Mouse (Mus musculus): ENCODE measurements at regions not wholly inside any gene's neighbourhood (a gene's known extent, or its start where the extent isn't known, plus 50 kb on each side); places are given as distances from the start of the nearest gene placed in this dataset.

- peak; percentile 57 for DNase-seq
These were observed 114.3 kb upstream of the Sel1l start for GRCm38 (mm10) chr12:91963239-91963638.

- DNase-seq: no peak
These were observed 109.1 kb upstream of the Sel1l start for GRCm38 (mm10) chr12:91958086-91958485.

- DNase-seq: no peak
These were observed 107.5 kb upstream of the Sel1l start for GRCm38 (mm10) chr12:91956411-91956810.

- DNase-seq: peak; percentile 42
These were observed 99.7 kb upstream of the Sel1l start for GRCm38 (mm10) chr12:91948602-91949167.

- DNase-seq: no peak
These were observed 99.0 kb upstream of the Sel1l start for GRCm38 (mm10) chr12:91947998-91948397.

GRCm38 (mm10) chr12:91946541-91946940 is 97.6 kb upstream of the Sel1l start:
- DNase-seq: no peak

- no peak for DNase-seq
These were observed 83.8 kb upstream of the Sel1l start for GRCm38 (mm10) chr12:91932490-91933361.

- DNase-seq: no peak
These were observed 82.6 kb upstream of the Sel1l start for GRCm38 (mm10) chr12:91931586-91931985.

- no peak for DNase-seq
These were observed 80.6 kb upstream of the Sel1l start for GRCm38 (mm10) chr12:91929386-91930054.

GRCm38 (mm10) chr12:91927576-91927975 is 78.6 kb upstream of the Sel1l start:
- DNase-seq: no peak

- DNase-seq: no peak
These were observed 66.5 kb upstream of the Sel1l start for GRCm38 (mm10) chr12:91915486-91915885.

GRCm38 (mm10) chr12:91910529-91910928 is 61.6 kb upstream of the Sel1l start:
- DNase-seq: peak; percentile 74
